Mouse (Mus musculus) forebrain, embryonic 13.5 days (tissue): Measurements from ENCODE around the gene Tmem165. TPM values are rescaled to one million over a fixed set of nuclear protein-coding genes. Genes with fewer than 3 reads are reported as not detected.
A peak's percentile ranks its signal among the peaks of the same experiment; 100 is the strongest.

ENCODE experiments used
- ATAC-seq: fragments of 200-750 bp; cut with Nextera tagmentation; 2 replicates; pipeline ENCODE4 v1.8.0; 2017
- H3K27ac ChIP-seq: fragments of 300-500 bp; sonication (generic); 2 replicates; pipeline ENCODE4 v1.5.1; 2015; ENCODE audit warnings: inconsistent platforms, mild to moderate bottlenecking, moderate library complexity
- H3K27me3 ChIP-seq: fragments of 300-500 bp; sonication (generic); 2 replicates; pipeline ENCODE4 v1.6.1; 2015; ENCODE audit warnings: mild to moderate bottlenecking, inconsistent platforms
- H3K36me3 ChIP-seq: fragments of 300-500 bp; sonication (generic); 2 replicates; pipeline ENCODE4 v1.6.1; 2015; ENCODE audit warnings: mild to moderate bottlenecking, inconsistent platforms; ENCODE audit not compliant: poor library complexity, severe bottlenecking
- H3K4me1 ChIP-seq: fragments of 300-500 bp; sonication (generic); 2 replicates; pipeline ENCODE4 v1.6.1; 2015; ENCODE audit warnings: inconsistent platforms
- H3K4me2 ChIP-seq: fragments of 300-500 bp; sonication (generic); 2 replicates; pipeline ENCODE4 v1.6.1; 2015; ENCODE audit warnings: inconsistent platforms, mild to moderate bottlenecking, moderate library complexity
- H3K4me3 ChIP-seq: fragments of 300-500 bp; sonication (generic); 2 replicates; pipeline ENCODE4 v1.5.1; 2015; ENCODE audit warnings: mild to moderate bottlenecking, inconsistent platforms
- H3K9ac ChIP-seq: fragments of 300-500 bp; sonication (generic); 2 replicates; pipeline ENCODE4 v1.6.1; 2015; ENCODE audit warnings: mild to moderate bottlenecking, inconsistent platforms
- H3K9me3 ChIP-seq: fragments of 300-500 bp; sonication (generic); replicated peaks from 2 replicates; pipeline ENCODE4 v1.6.1; 2016; ENCODE audit warnings: inconsistent platforms
- WGBS: fragments of 180-500 bp; shearing (Covaris S2); methylation state at CpG from one replicate; pipeline ENCODE4 v1.1.7; 2015; 5-methylcytosine and 5-hydroxymethylcytosine counted together
- polyA plus RNA-seq: library from polyadenylated mRNA; unstranded; fragments of >200 nt; fragmentation: Nextera tagmentation; extraction: Ambion mirVana; gene quantifications from 2 replicates; pipeline ENCODE4 v1.2.1, GENCODE M21; 2015

The Tmem165 gene
- 54.2 and 55.5 TPM in 2 replicates for polyA plus RNA-seq

- peak within 1 kb of the TSS; percentile 97 for H3K9ac ChIP-seq
- peak; percentile 98 for ATAC-seq
- H3K9me3 ChIP-seq = no peaks in the 10 kb centered on the region
- under 1% methylated on average over 50 of the region's 62 CpGs for WGBS
- H3K4me2 ChIP-seq = peak within 1 kb of the TSS; percentile 79
- peaks cover 34% of the 10 kb centered on the region for H3K4me1 ChIP-seq
- H3K4me3 ChIP-seq = peak within 1 kb of the TSS; percentile 91
- 0 out of 2 replicates have a peak, but pooled peaks cover 3% of the 10 kb centered on the region for H3K36me3 ChIP-seq
- H3K27ac ChIP-seq = peak within 1 kb of the TSS; percentile 96
- H3K27me3 ChIP-seq = peaks cover 3% of the 10 kb centered on the region; the same call in 1 of the 2 replicates
Measured at GRCm38 (mm10) chr5:76183750-76184261, at the start of gene Tmem165. TSS of gene Tmem165 (plus strand) at chr5:76183880.

DNA sequence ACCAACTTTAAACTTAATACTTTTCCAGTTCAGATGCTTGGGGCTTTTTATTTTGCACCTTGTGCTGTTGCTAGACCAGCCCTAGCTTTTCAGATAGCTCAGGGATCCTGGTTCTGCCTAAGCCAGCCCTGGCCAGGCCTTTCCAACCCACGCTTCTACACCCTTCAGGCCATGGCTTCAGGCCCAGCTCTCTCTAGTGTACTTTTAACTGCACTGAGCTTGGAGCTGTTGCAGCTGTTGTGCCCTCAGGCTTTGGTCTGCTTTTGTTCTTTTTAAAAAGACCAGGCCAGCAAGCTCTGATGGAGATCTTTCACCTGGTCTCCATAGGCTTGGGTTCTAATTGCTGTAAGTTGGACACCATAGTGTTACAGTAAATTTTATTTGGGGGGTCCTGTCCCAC is 48.0 kb upstream of the Tmem165 start:
- 81% methylated on average over 1 of the region's 1 CpGs for WGBS
- no peak for ATAC-seq
- H3K4me3 ChIP-seq = no peak overlapping the region

GRCm38 (mm10) chr5:76136271-76136670 is 47.4 kb upstream of the Tmem165 start:
- Histone ChIP-seq H3K27me3 (no peaks in the 10 kb centered on the region), H3K9me3 (no peaks in the 10 kb centered on the region), H3K9ac (no peak overlapping the region), H3K4me3 (no peak overlapping the region), H3K36me3 (no peaks in the 10 kb centered on the region), H3K27ac (no peak overlapping the region), H3K4me1 (peaks cover 10% of the 10 kb centered on the region), H3K4me2 (no peak overlapping the region)
- ATAC-seq = no peak
- WGBS = 89% methylated on average over 3 of the region's 3 CpGs

More for the DNA sequence above, 48.0 kb upstream of the Tmem165 start:
- Histone ChIP-seq H3K36me3 (no peaks in the 10 kb centered on the region), H3K9me3 (no peaks in the 10 kb centered on the region), H3K27ac (no peak overlapping the region), H3K27me3 (no peaks in the 10 kb centered on the region), H3K4me1 (peaks cover 6% of the 10 kb centered on the region), H3K4me2 (no peak overlapping the region), H3K9ac (no peak overlapping the region)

GRCm38 (mm10) chr5:76137586-76137985 is 46.1 kb upstream of the Tmem165 start:
- WGBS = 88% methylated on average over 1 of the region's 1 CpGs
- H3K9me3 ChIP-seq = no peaks in the 10 kb centered on the region
- H3K27ac ChIP-seq = no peak overlapping the region
- H3K4me2 ChIP-seq = no peak overlapping the region
- H3K36me3 ChIP-seq = no peaks in the 10 kb centered on the region
- H3K4me3 ChIP-seq = no peak overlapping the region
- H3K9ac ChIP-seq = no peak overlapping the region
- H3K27me3 ChIP-seq = no peaks in the 10 kb centered on the region
- no peak for ATAC-seq
- peaks cover 12% of the 10 kb centered on the region for H3K4me1 ChIP-seq

DNA sequence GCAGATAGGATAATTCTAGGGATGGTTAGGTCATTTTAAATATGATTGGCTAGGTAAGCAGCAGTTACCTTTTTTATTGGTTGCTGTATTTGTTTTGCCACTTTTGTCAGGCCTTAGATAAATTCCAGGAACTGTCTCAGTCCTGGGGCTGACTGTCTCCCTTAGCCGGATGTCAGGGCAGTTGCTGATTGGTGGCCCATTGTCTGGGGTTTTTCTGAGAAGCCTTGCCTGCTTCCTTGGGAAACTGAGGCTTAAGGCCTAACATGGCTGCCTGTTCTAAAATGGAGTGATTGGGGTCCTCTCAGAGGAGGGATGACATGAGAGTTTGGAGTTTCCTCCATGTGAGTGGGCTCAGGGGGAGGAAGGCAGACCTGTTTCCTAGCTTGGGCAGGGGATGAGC is 45.6 kb upstream of the Tmem165 start:
- 77% methylated on average over 1 of the region's 1 CpGs for WGBS
- ATAC-seq = no peak
- Histone ChIP-seq H3K9me3 (no peaks in the 10 kb centered on the region), H3K27me3 (no peaks in the 10 kb centered on the region), H3K9ac (no peak overlapping the region), H3K36me3 (no peaks in the 10 kb centered on the region), H3K4me1 (peaks cover 12% of the 10 kb centered on the region), H3K4me2 (no peak overlapping the region), H3K27ac (no peak overlapping the region), H3K4me3 (no peak overlapping the region)

GRCm38 (mm10) chr5:76138512-76138911 is 45.2 kb upstream of the Tmem165 start:
- no peak overlapping the region for H3K27ac ChIP-seq
- no peak overlapping the region for H3K4me2 ChIP-seq
- ATAC-seq = no peak
- 57% methylated on average over 10 of the region's 10 CpGs for WGBS
- no peaks in the 10 kb centered on the region for H3K9me3 ChIP-seq
- no peak overlapping the region for H3K4me3 ChIP-seq
- H3K27me3 ChIP-seq = no peaks in the 10 kb centered on the region
- H3K9ac ChIP-seq = no peak overlapping the region
- no peaks in the 10 kb centered on the region for H3K36me3 ChIP-seq
- H3K4me1 ChIP-seq = peaks cover 12% of the 10 kb centered on the region

GRCm38 (mm10) chr5:76139171-76139671 is 44.5 kb upstream of the Tmem165 start:
- H3K4me2 ChIP-seq = peak overlapping the region; percentile 76
- no peaks in the 10 kb centered on the region for H3K36me3 ChIP-seq
- H3K27me3 ChIP-seq = no peaks in the 10 kb centered on the region
- H3K4me1 ChIP-seq = peaks cover 12% of the 10 kb centered on the region
- WGBS = 43% methylated on average over 7 of the region's 7 CpGs
- no peak for ATAC-seq
- no peak overlapping the region for H3K9ac ChIP-seq
- no peak overlapping the region for H3K27ac ChIP-seq
- no peak overlapping the region for H3K4me3 ChIP-seq
- no peaks in the 10 kb centered on the region for H3K9me3 ChIP-seq

DNA sequence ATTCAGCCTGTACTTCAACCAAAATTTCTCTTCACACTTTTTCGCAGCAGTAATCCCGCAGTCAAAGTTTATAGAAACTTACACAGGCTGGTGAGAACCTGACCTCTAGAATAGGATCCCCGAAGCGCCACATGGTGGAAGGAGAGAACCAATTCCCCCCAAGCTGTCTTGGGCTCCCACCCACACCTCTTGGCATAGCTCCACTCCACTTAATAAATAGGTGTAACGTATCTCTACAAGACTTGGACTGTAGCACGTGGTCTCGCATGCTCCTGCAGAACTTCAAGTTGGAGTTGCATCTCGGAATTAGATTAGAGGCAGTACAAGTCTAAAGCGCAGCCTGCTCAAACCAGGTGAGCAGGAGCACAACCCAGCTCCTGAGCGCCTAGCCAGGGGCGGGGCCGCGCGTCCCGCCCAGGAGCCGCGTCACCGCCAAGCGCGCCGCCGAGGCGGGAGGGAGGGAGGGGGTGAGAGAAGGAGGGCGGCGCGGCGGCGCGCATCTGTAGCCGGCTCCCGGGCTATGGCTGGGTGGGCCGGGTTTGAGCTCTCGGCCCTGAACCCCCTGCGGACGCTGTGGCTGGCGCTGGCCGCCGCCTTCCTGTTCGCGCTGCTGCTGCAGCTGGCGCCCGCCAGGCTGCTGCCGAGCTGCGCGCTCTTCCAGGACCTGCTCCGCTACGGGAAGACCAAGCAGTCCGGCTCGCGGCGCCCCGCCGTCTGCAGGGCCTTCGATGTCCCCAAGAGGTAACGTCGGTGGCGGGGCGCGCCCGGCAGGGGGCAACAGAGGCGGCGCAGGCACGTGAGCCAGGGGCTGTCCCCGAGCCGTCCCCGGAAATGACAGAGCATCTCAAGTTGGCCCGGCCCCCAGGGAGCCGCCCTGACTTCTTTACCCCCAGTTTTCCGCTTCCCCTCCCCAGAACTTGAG is 43.6 kb upstream of the Tmem165 start, which contains the start of gene Srd5a3:
Gene Srd5a3, plus strand, starts transcription at position 464 of the 922 bp plus-strand sequence.
- peak within 1 kb of the TSS; percentile 88 for H3K9ac ChIP-seq
- peak within 1 kb of the TSS; percentile 76 for H3K4me2 ChIP-seq
- no peaks in the 10 kb centered on the region for H3K36me3 ChIP-seq
- ATAC-seq = peak; percentile 98
- H3K27me3 ChIP-seq = no peaks in the 10 kb centered on the region
- peak within 1 kb of the TSS; percentile 72 for H3K4me3 ChIP-seq
- 1% methylated on average over 50 of the region's 69 CpGs for WGBS
- no peaks in the 10 kb centered on the region for H3K9me3 ChIP-seq
- H3K27ac ChIP-seq = peak within 1 kb of the TSS; percentile 94
- peaks cover 12% of the 10 kb centered on the region for H3K4me1 ChIP-seq

DNA sequence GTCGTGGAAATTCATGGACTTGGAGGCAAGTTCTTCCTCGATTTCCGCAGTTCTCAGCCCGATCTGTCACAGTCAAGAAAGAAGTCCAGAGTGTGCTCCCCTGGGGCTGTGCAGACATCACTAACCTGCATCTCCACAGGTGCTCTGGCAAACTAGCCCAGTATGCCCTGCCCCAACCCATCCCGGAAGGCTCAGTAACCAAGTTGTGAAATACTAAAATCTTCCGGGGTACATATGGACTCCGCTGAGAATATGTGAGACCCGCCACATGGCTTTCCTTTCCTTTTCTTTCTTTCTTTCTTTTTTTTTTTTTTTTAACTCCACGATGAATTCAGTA is 43.0 kb upstream of the Tmem165 start:
- Histone ChIP-seq H3K27me3 (no peaks in the 10 kb centered on the region), H3K9ac (peak overlapping the region; percentile 88), H3K36me3 (no peaks in the 10 kb centered on the region), H3K4me2 (peak overlapping the region; percentile 76), H3K4me3 (peak overlapping the region; percentile 72), H3K9me3 (no peaks in the 10 kb centered on the region), H3K4me1 (peaks cover 12% of the 10 kb centered on the region), H3K27ac (peak overlapping the region; percentile 94; the same call in 1 of the 2 replicates)
- 8% methylated on average over 9 of the region's 9 CpGs for WGBS
- ATAC-seq = peak; percentile 65

- no peaks in the 10 kb centered on the region for H3K27me3 ChIP-seq
- H3K36me3 ChIP-seq = no peaks in the 10 kb centered on the region
- WGBS = 93% methylated on average over 4 of the region's 4 CpGs
- no peaks in the 10 kb centered on the region for H3K9me3 ChIP-seq
- no peak overlapping the region for H3K9ac ChIP-seq
- H3K27ac ChIP-seq = no peak overlapping the region
- ATAC-seq = no peak
- no peak overlapping the region for H3K4me3 ChIP-seq
- no peak overlapping the region for H3K4me2 ChIP-seq
- H3K4me1 ChIP-seq = peaks cover 12% of the 10 kb centered on the region
Measured at GRCm38 (mm10) chr5:76143356-76143755, 40.3 kb upstream of the Tmem165 start.

DNA sequence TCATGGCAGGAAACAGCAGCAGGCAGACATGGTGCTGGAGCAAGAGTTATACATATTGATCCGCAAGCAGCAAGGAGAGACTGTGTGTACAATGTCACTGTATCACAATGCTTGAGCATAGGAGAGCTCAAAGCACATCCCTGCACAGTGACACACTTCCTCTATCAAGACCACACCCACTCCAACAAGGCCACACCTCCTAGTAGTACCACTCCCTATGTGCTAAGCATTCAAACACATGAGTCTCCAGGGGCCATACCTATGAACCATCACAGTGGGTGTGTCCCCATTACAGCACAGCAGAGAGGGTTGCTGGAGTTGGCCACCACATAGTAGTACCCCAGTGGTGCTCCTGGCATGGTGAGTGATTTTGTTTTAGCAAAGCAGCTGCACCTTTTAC is 37.3 kb upstream of the Tmem165 start:
- H3K27ac ChIP-seq = no peak overlapping the region
- H3K4me1 ChIP-seq = peaks cover 1% of the 10 kb centered on the region; the same call in 1 of the 2 replicates
- H3K4me3 ChIP-seq = no peak overlapping the region
- H3K9me3 ChIP-seq = no peaks in the 10 kb centered on the region
- no peak overlapping the region for H3K9ac ChIP-seq
- ATAC-seq = no peak
- WGBS = 100% methylated on average over 1 of the region's 1 CpGs
- peaks cover 16% of the 10 kb centered on the region for H3K36me3 ChIP-seq
- H3K27me3 ChIP-seq = no peaks in the 10 kb centered on the region
- no peak overlapping the region for H3K4me2 ChIP-seq

DNA sequence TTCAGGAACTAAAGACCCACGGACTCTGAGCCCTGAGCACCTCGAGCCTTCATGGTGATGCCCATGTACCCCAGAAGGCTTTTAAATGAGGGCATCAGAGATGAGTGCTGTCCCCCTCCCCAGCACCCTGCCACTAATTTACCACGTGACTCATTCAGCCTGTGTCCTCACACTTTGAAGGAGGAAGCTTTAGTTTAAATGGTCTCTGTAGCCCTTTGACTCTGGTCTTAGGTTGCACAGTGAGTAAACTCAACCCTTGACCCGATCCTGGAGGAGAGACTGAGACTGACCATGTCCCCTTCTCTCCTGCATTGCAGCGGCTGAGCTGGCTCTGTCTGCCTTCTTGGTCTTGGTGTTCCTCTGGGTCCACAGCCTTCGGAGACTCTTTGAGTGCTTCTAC is 34.2 kb upstream of the Tmem165 start:
- Histone ChIP-seq H3K4me3 (no peak overlapping the region), H3K9ac (no peak overlapping the region), H3K4me1 (no peaks in the 10 kb centered on the region), H3K36me3 (peaks cover 17% of the 10 kb centered on the region), H3K9me3 (no peaks in the 10 kb centered on the region), H3K27me3 (no peaks in the 10 kb centered on the region), H3K27ac (no peak overlapping the region), H3K4me2 (no peak overlapping the region)
- 90% methylated on average over 6 of the region's 6 CpGs for WGBS
- no peak for ATAC-seq
